Mouse (Mus musculus): Measurements from ENCODE around the gene Fam104a. TPM values are rescaled to one million over a fixed set of nuclear protein-coding genes. Genes with fewer than 3 reads are reported as not detected.

The Fam104a gene
- polyA plus RNA-seq, 1 experiment: 175 TPM

DNA sequence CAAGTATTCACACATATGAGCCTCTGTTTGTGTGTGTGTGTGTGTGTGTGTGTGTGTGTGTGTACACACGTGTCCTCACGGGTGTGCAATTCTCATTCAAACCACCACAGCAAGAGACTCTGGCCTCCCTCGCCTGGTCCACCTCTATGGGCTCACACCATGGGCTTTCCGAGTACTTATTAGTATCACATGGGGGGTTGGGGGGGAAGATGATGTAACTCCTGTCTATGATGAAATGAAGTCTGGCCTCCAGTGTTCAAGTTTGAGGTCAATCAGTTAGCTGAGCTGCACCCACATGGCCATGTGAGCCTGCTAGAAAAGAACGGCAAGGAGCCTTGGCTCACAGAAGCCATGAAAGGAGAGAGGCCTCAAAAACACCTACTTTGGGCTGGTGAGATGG lies 50.6 kb downstream of the Fam104a start:
- no peak for TF ChIP-seq GATA1 (IDR thresholded peaks at IDR 0.05; ENCODE audit: low read length)

DNA sequence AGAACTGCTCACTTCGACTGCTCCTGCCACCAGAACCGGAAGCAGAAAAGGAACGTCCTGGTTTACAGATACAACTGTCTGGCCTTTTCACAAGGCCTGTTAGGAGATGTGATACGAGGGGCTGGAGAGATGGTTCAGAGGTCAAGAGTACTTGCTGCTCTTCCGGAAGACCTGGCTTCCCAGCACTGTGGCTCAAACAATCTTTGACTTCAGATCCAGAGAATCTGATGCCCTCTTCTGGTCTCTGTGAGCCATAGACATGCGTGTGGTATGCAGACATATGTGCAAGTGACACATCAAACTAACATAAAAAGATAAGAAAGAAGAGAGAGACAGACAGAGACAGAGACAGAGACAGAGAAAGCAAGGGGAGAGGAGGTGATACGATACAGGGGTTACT lies 51.7 kb downstream of the Fam104a start:
- no peak for TF ChIP-seq GATA1 (IDR thresholded peaks at IDR 0.05; ENCODE audit: low read length)

- TF ChIP-seq GATA1 (IDR thresholded peaks at IDR 0.05; ENCODE audit: low read length): no peak
Observed at GRCm38 (mm10) chr11:113631862-113632261, 52.1 kb downstream of the Fam104a start.

- TF ChIP-seq GATA1 (IDR thresholded peaks at IDR 0.05; ENCODE audit: low read length): no peak
Observed at GRCm38 (mm10) chr11:113631302-113631701, 52.7 kb downstream of the Fam104a start.

DNA sequence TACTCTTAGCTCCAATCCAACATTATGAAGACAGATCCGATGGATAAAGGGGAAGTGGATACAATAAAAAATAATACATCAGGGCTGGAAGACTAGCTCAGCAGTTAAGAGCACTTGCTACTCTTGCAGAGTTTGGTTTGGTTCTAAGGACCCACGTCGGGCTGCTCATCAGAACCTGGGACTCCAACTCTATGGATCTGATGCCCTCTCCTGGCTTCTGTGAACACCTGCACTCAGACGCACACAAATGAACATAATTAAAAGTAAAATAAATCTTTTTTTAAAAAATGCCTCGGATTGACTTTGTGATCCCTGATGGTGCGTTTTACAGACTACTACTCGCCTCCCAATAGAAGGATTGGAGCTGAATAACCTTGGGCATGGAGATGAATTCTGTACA lies 53.3 kb downstream of the Fam104a start:
- TF ChIP-seq GATA1 (IDR thresholded peaks at IDR 0.05; ENCODE audit: low read length): no peak

DNA sequence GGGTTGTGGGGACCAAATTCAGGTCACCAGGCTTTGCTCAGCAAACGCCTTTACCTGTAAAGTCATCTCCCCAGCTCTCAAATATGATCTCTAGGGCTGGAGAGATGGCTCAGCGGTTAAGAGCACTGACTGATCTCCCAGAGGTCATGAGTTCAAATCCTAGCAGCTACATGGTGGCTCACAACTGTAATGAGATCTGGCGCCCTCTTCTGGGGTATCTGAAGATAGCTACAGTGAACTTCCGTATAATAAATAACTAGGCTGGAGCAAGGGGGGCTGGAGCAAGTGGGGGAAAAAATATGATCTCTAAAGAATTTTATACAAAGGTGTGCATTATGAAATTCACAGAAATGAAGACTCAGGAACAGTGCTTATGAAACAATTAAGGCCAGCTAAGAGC lies 56.2 kb downstream of the Fam104a start:
- TF ChIP-seq GATA1 (IDR thresholded peaks at IDR 0.05; ENCODE audit: low read length): no peak

GRCm38 (mm10) chr11:113625437-113625836 lies 58.5 kb downstream of the Fam104a start:
- TF ChIP-seq GATA1 (IDR thresholded peaks at IDR 0.05; ENCODE audit: low read length): no peak

DNA sequence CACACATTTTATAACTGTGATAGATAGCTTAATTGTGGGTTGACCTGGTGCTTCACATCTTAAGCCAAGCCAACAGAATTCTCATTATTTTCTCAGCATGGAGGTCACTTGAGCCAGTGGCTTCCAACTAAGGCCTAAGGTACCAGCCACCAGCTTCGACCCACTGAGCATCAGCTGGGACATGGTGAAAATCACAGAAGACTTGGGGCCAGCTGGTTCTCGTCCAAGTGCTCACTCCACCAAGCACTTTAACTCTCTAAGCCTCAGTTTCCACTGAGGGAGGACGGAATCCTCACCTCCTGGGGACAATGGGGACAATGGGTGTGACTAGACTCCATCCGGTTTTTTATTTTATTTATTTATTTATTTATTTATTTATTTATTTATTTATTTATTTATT lies 61.9 kb downstream of the Fam104a start:
- no peak for TF ChIP-seq GATA1 (IDR thresholded peaks at IDR 0.05; ENCODE audit: low read length)

GRCm38 (mm10) chr11:113621001-113621400 lies 63.0 kb downstream of the Fam104a start:
- no peak for TF ChIP-seq GATA1 (IDR thresholded peaks at IDR 0.05; ENCODE audit: low read length)

DNA sequence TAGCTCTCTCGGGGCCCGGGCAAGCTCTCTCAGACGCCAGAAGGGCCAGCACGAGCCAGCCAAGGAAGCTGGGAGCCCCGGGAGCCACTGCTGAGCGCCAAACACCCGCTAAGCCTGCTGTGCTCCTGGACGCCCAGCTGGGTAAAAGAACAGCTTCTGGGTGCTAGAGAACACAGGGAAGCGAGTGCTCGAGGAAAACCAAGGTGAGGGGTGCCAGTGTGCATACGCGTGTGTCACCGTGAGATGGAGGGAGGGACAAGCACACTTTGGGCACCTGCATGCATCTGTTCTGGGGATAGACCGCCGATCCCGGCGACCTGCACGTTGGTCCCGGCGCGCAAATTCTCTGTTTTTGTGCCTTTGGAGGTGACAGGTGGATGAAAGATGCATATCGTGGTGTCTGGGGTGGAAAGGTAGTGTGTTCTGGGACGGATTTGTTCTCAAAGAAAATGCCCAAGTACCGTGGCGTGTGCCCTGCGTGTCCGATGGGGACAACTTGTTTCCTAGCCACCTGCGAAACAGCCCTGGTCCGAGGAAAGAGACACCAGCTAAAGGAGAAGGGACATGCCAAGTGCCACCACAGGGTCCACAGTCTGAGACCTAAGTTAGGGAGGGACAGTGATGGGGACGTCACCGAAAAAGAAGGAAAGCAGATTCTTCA lies 64.4 kb downstream of the Fam104a start:
- TF ChIP-seq GATA1 (IDR thresholded peaks at IDR 0.05; ENCODE audit: low read length): no peak

GRCm38 (mm10) chr11:113618672-113619419 lies 65.1 kb downstream of the Fam104a start, which contains the start of gene Sstr2:
Gene Sstr2, plus strand, starts transcription at chr11:113619342.
- TF ChIP-seq GATA1 (IDR thresholded peaks at IDR 0.05; ENCODE audit: low read length): no peak

GRCm38 (mm10) chr11:113618303-113618671 lies 65.7 kb downstream of the Fam104a start:
- TF ChIP-seq GATA1 (IDR thresholded peaks at IDR 0.05; ENCODE audit: low read length): no peak

- TF ChIP-seq GATA1 (IDR thresholded peaks at IDR 0.05; ENCODE audit: low read length): no peak
Observed at GRCm38 (mm10) chr11:113617132-113617911, 66.6 kb downstream of the Fam104a start.

DNA sequence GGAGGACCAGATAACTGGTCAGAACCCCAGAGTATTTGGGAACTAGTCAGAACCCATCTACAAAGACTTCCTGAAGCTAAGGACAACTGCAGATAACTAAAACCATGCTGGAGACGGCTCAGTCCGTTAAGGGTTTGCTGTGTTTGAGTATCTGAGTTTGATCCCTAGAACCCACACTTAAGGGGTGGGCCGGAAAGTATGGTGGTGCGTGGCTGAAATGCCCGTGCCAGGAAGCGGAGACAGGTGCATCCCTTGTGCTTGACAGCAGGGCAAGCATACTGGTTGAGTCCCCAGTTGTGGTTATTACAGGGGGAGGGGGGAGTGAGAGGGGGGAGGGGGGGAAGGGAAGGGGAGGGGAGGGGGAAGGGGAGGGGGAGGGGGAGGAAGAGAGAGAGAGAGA lies 69.5 kb downstream of the Fam104a start:
- no peak for TF ChIP-seq GATA1 (IDR thresholded peaks at IDR 0.05; ENCODE audit: low read length)

- TF ChIP-seq GATA1 (IDR thresholded peaks at IDR 0.05; ENCODE audit: low read length): no peak
Observed at GRCm38 (mm10) chr11:113611664-113612611, 72.0 kb downstream of the Fam104a start.

Other genes starting within 250 kb of the Fam104a start
- gene Sstr2, start 64.8 kb downstream of the Fam104a start, polyA plus RNA-seq (2012): not detected in 2 replicates
- gene Cog1, start 35.0 kb downstream of the Fam104a start, polyA plus RNA-seq (2012): 40.9 and 45.6 TPM in 2 replicates
- gene Slc39a11, start 34.1 kb downstream of the Fam104a start, polyA plus RNA-seq (2012): 10.4 and 13.1 TPM in 2 replicates
- 7.1 and 8.2 TPM in 2 replicates for gene D11Wsu47e, start 257 bp upstream of the Fam104a start, polyA plus RNA-seq (2012)
- 0.06 TPM in 1 of 2 replicates, not detected in the other for gene Cpsf4l, start 25.9 kb upstream of the Fam104a start, polyA plus RNA-seq (2012)
- 28.8 and 30.2 TPM in 2 replicates for gene Cdc42ep4, start 67.7 kb upstream of the Fam104a start, polyA plus RNA-seq (2012)